Mouse (Mus musculus) ES-E14 (cell line): Measurements from ENCODE around the gene Nfib.

Experiments
- HCFC1 ChIP-seq: IDR thresholded peaks from 2 replicates; pipeline ENCODE4 v1.6.1; 2012; ENCODE audit warnings: low read length, inconsistent platforms, borderline replicate concordance; ENCODE audit not compliant: insufficient read depth
- MAFK ChIP-seq: IDR thresholded peaks from 2 replicates; pipeline ENCODE4 v1.6.1; 2014; ENCODE audit warnings: mild to moderate bottlenecking, low read depth, low read length, inconsistent platforms; ENCODE audit not compliant: insufficient read depth
- ZC3H11A ChIP-seq: IDR thresholded peaks from 2 replicates; pipeline ENCODE4 v1.6.1; 2012; ENCODE audit warnings: low read depth, mild to moderate bottlenecking, inconsistent platforms, low read length, borderline replicate concordance

GRCm38 (mm10) chr4:82676104-82676503 is 29.4 kb downstream of the Nfib start:
- no peak for TF ChIP-seq ZC3H11A
- no peak for TF ChIP-seq HCFC1
- no peak for TF ChIP-seq MAFK
